Mouse (Mus musculus) cerebellum, adult 2 months (tissue): ENCODE measurements at regions not wholly inside any gene's neighbourhood (a gene's known extent, or its start where the extent isn't known, plus 50 kb on each side); places are given as distances from the start of the nearest gene placed in this dataset.

Source experiments
- CTCF ChIP-seq: fragments of 200-500 bp; IDR thresholded peaks from 2 replicates; pipeline ENCODE4 v1.5.1; 2011; ENCODE audit warnings: low read depth, mild to moderate bottlenecking, control low read depth, low read length, moderate library complexity, borderline replicate concordance; ENCODE audit not compliant: insufficient read depth
- POLR2A ChIP-seq: fragments of 200-500 bp; IDR thresholded peaks from 2 replicates; pipeline ENCODE4 v1.6.1; 2011; ENCODE audit warnings: low read length, control low read depth, borderline replicate concordance; ENCODE audit not compliant: insufficient read depth

- TF ChIP-seq CTCF: no peak
- TF ChIP-seq POLR2A: no peak
Observed at GRCm38 (mm10) chr2:146774876-146775275, 80.8 kb upstream of the Kiz start.
